Mouse (Mus musculus) ES-Bruce4 (cell line): Measurements from ENCODE around the gene Ift172.

Experiments used
- CTCF ChIP-seq: IDR thresholded peaks from one replicate; pipeline ENCODE4 v1.8.1; 2011; ENCODE audit warnings: low read depth, low read length
- EP300 ChIP-seq: IDR thresholded peaks from 2 replicates; pipeline ENCODE4 v1.6.1; 2011; ENCODE audit warnings: low read depth, low read length; ENCODE audit not compliant: insufficient read depth

GRCm38 (mm10) chr5:31251541-31252101 is 39.3 kb downstream of the Ift172 start, which contains the start of gene Krtcap3:
- TF ChIP-seq CTCF (no peak), EP300 (no peak)
